Mouse (Mus musculus) hindbrain, embryonic 14.5 days (tissue): ENCODE data around the gene Shisal1. TPM values are rescaled to one million over a fixed set of nuclear protein-coding genes. Genes with fewer than 3 reads are reported as not detected.

Experiments used
- ATAC-seq: fragments of 200-750 bp; cut with Nextera tagmentation; 2 replicates; pipeline ENCODE4 v1.8.0; 2017; ENCODE audit warnings: moderate number of reproducible peaks, mild to moderate bottlenecking, moderate TSS enrichment, moderate library complexity; ENCODE audit not compliant: low FRiP score
- DNase-seq: peaks from one replicate; pipeline ENCODE4 v3.0.0-alpha.2; 2015; ENCODE audit warnings: low spot score
- H3K27ac ChIP-seq: fragments of 300-500 bp; sonication (generic); 2 replicates; pipeline ENCODE4 v1.5.1; 2014; ENCODE audit warnings: mild to moderate bottlenecking, moderate library complexity
- H3K27me3 ChIP-seq: fragments of 300-500 bp; sonication (generic); 2 replicates; pipeline ENCODE4 v1.6.1; 2014; ENCODE audit warnings: mild to moderate bottlenecking, low read length, mixed read lengths; ENCODE audit not compliant: control insufficient read depth, insufficient read depth
- H3K36me3 ChIP-seq: fragments of 300-500 bp; sonication (generic); replicated peaks from 2 replicates; pipeline ENCODE4 v1.6.1; 2014; ENCODE audit not compliant: control insufficient read depth, insufficient read depth
- H3K4me1 ChIP-seq: fragments of 300-500 bp; sonication (generic); replicated peaks from 2 replicates; pipeline ENCODE4 v1.6.1; 2014; ENCODE audit warnings: antibody characterized with exemption, low read length, mixed read lengths; ENCODE audit not compliant: control insufficient read depth, insufficient read depth
- H3K4me2 ChIP-seq: fragments of 300-500 bp; sonication (generic); replicated peaks from 2 replicates; pipeline ENCODE4 v1.6.1; 2014; ENCODE audit warnings: mild to moderate bottlenecking, moderate library complexity
- H3K4me3 ChIP-seq: fragments of 300-500 bp; sonication (generic); replicated peaks from 2 replicates; pipeline ENCODE4 v1.5.1; 2014; ENCODE audit warnings: mild to moderate bottlenecking, low read length
- H3K9ac ChIP-seq: fragments of 300-500 bp; sonication (generic); 2 replicates; pipeline ENCODE4 v1.6.1; 2014
- H3K9me3 ChIP-seq: fragments of 300-500 bp; sonication (generic); 2 replicates; pipeline ENCODE4 v1.6.1; 2016; ENCODE audit warnings: low read length; ENCODE audit not compliant: control insufficient read depth
- WGBS: fragments of 180-500 bp; shearing (Covaris S2); extraction: QIAGEN DNeasy Blood & Tissue Kit; methylation state at CpG from one replicate; pipeline ENCODE4 v1.1.7; 2014; 5-methylcytosine and 5-hydroxymethylcytosine counted together
- polyA plus RNA-seq: library from polyadenylated mRNA; unstranded; fragments of >200 nt; fragmentation: Nextera tagmentation; extraction: Ambion mirVana; gene quantifications from 2 replicates; pipeline ENCODE4 v1.2.1, GENCODE M21; 2014

Shisal1 gene
- polyA plus RNA-seq, 1 experiment from 2014 or later = 13.1 TPM

DNA sequence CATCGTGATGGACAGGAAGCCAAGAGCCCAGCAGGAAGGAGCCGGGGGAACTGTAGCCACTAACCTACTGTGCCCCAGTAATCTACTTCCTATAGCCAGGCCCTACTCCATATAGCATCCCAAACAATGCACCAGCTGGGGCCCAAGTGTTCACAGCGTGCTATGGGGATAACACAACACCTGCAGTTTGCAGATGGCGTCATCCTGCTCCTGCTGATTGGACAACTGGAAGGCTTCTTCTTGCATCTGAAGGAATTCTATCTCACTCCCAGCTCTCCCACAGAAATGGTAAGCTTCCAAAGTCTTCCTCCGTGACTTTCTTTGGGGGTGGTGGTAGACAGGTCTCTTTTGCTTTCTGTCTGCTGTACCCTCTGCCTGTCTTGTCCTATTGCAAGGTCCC lies 109.3 kb downstream of the Shisal1 start:
- H3K4me1 ChIP-seq = no peaks in the 10 kb centered on the region
- no peaks in the 10 kb centered on the region for H3K9me3 ChIP-seq
- DNase-seq = no peak
- no peak for ATAC-seq
- H3K4me2 ChIP-seq = no peak overlapping the region
- no peak overlapping the region for H3K4me3 ChIP-seq
- no peak overlapping the region for H3K27ac ChIP-seq
- H3K27me3 ChIP-seq = no peaks in the 10 kb centered on the region
- no peak overlapping the region for H3K9ac ChIP-seq
- WGBS = 58% methylated on average over 5 of the region's 5 CpGs
- no peaks in the 10 kb centered on the region for H3K36me3 ChIP-seq

DNA sequence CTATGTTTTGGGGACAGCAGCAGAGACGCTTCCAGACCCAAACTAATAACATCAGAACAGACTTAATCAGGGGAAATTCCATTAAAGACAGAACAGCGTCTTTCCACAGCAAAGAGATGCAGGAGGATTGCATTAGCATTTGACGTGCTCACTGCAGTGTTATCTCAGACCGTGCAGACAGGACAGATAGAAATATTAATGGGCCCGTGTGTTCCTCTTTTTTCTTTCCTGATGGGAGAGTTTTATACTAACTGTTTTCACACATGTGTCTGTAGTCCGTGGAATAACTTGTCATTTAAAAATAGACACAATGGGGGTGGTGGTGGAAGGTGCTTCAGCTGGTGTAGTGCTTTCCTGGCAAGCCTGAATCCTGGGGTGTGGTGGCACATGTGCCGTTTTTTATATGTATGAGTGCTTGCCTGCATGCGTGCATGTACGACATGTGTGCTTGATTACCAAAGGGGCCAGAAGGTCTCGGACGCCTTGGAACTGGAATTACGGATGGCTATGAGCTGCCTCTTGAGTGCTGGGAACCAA lies 110.5 kb downstream of the Shisal1 start:
- WGBS = 70% methylated on average over 12 of the region's 12 CpGs
- Histone ChIP-seq H3K9me3 (no peaks in the 10 kb centered on the region), H3K4me3 (no peak overlapping the region), H3K36me3 (no peaks in the 10 kb centered on the region), H3K4me2 (no peak overlapping the region), H3K4me1 (no peaks in the 10 kb centered on the region), H3K9ac (no peak overlapping the region), H3K27ac (0 out of 2 replicates have a peak overlapping the region, but pooled peaks have one; percentile 28), H3K27me3 (no peaks in the 10 kb centered on the region)
- ATAC-seq (no peak), DNase-seq (no peak)

DNA sequence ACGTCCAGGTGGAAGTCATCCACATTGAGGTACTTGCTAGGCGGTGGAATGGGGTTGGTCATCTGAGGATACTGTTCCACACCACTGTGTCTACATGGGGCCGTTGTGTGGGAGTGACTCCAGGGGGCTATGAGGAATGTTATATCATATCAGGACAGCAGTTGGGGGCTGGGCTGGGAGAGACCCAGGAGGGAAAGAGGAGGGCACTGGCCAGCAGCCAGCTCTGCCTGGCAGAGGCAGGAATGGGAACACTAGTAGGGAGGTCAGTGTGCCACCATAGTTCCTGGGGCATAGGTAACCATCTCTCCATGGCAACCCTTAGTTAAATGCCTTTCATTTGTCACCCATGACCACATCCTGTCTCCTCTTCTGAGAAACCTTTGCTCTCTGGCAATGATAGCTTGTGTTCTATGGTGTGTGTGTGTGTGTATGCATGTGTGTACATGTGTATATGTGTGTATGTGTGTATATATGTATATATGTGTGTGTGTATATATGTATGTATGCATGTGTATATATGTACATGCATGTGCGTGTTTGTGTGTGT lies 115.8 kb downstream of the Shisal1 start:
- Histone ChIP-seq H3K9ac (no peak overlapping the region), H3K27ac (no peak overlapping the region), H3K9me3 (no peaks in the 10 kb centered on the region), H3K36me3 (no peaks in the 10 kb centered on the region), H3K4me1 (no peaks in the 10 kb centered on the region), H3K4me2 (no peak overlapping the region), H3K4me3 (no peak overlapping the region), H3K27me3 (no peaks in the 10 kb centered on the region)
- DNase-seq (no peak), ATAC-seq (no peak)
- WGBS = 82% methylated on average over 4 of the region's 4 CpGs

DNA sequence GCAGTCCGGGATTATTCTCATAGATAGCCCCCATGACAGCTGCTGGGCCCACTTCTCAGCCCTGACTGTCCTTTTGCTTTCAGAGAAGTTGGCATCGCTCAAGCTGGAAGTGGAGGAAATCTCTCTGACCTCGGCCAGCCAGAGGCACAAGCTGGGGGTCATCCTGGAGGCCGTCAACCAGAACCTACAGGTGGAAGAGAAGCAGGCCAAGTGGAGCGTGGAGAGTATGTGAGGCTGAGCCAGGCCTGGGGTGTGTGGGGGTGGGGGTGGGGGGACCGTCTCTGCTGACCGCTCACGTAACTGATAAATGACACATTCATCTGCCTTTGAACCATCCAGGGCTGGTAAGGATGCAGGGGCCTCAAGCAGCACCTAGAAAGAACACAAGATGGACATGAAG lies 117.0 kb downstream of the Shisal1 start:
- Histone ChIP-seq H3K27me3 (no peaks in the 10 kb centered on the region), H3K4me2 (no peak overlapping the region), H3K9me3 (no peaks in the 10 kb centered on the region), H3K27ac (no peak overlapping the region), H3K36me3 (no peaks in the 10 kb centered on the region), H3K4me1 (no peaks in the 10 kb centered on the region), H3K9ac (no peak overlapping the region), H3K4me3 (no peak overlapping the region)
- no peak for DNase-seq
- 87% methylated on average over 8 of the region's 8 CpGs for WGBS
- ATAC-seq = no peak

Other genes with a start within 250 kb of the Shisal1 start
- gene Parvb, start 215.1 kb downstream of the Shisal1 start, polyA plus RNA-seq = 4.1 and 5.1 TPM in 2 replicates
- gene Parvg, start 123.1 kb downstream of the Shisal1 start, polyA plus RNA-seq = 0.44 and 0.55 TPM in 2 replicates
- 37.2 and 40.1 TPM in 2 replicates for gene Rtl6, start 110.7 kb upstream of the Shisal1 start, polyA plus RNA-seq
- gene Prr5, start 222.5 kb upstream of the Shisal1 start, polyA plus RNA-seq = 26.2 and 27.1 TPM in 2 replicates